Mouse (Mus musculus) kidney, postnatal 0 days (tissue): ENCODE results near the gene Fbxo27. TPM values are rescaled to one million over a fixed set of nuclear protein-coding genes. Genes with fewer than 3 reads are reported as not detected.
"Not testable (repeated sequence)": the region's sequence is repeated elsewhere in the genome, so short reads cannot be mapped to it uniquely, and the experiment has no call there.

ENCODE experiments used
- ATAC-seq: fragments of 200-750 bp; cut with Nextera tagmentation; replicated peaks from 2 replicates; pipeline ENCODE4 v1.8.0; 2017; ENCODE audit warnings: low read depth, moderate number of reproducible peaks, moderate TSS enrichment, moderate library complexity; ENCODE audit not compliant: low FRiP score
- DNase-seq: peaks from one replicate; pipeline ENCODE4 v3.0.0-alpha.2; 2016; ENCODE audit warnings: low spot score
- H3K27ac ChIP-seq: fragments of 300-500 bp; sonication (generic); 2 replicates; pipeline ENCODE4 v1.5.1; 2014; ENCODE audit warnings: mild to moderate bottlenecking
- H3K27me3 ChIP-seq: fragments of 300-500 bp; sonication (generic); 2 replicates; pipeline ENCODE4 v1.6.1; 2014; ENCODE audit warnings: low read length, mixed read lengths; ENCODE audit not compliant: insufficient read depth
- H3K36me3 ChIP-seq: fragments of 300-500 bp; sonication (generic); 2 replicates; pipeline ENCODE4 v1.6.1; 2014; ENCODE audit warnings: low read length, mixed read lengths; ENCODE audit not compliant: insufficient read depth
- H3K4me1 ChIP-seq: fragments of 300-500 bp; sonication (generic); replicated peaks from 2 replicates; pipeline ENCODE4 v1.6.1; 2014; ENCODE audit warnings: antibody characterized with exemption, low read length, mixed read lengths; ENCODE audit not compliant: insufficient read depth
- H3K4me2 ChIP-seq: fragments of 300-500 bp; sonication (generic); 2 replicates; pipeline ENCODE4 v1.6.1; 2014; ENCODE audit warnings: mild to moderate bottlenecking, low read length, moderate library complexity, mixed read lengths
- H3K4me3 ChIP-seq: fragments of 300-500 bp; sonication (generic); replicated peaks from 2 replicates; pipeline ENCODE4 v1.5.1; 2014; ENCODE audit warnings: low read depth, low read length
- H3K9ac ChIP-seq: fragments of 300-500 bp; sonication (generic); 2 replicates; pipeline ENCODE4 v1.6.1; 2014; ENCODE audit warnings: low read depth, low read length
- H3K9me3 ChIP-seq: fragments of 300-500 bp; sonication (generic); replicated peaks from 2 replicates; pipeline ENCODE4 v1.6.1; 2016; ENCODE audit warnings: low read length, inconsistent platforms, mixed read lengths
- CTCF ChIP-seq: IDR thresholded peaks from 2 replicates; pipeline ENCODE4 v1.5.1; 2016; ENCODE audit warnings: antibody characterized with exemption, low read depth, mild to moderate bottlenecking, moderate library complexity
- WGBS: fragments of 180-500 bp; shearing (Covaris S2); extraction: QIAGEN DNeasy Blood & Tissue Kit; methylation state at CpG from one replicate; pipeline ENCODE4 v1.1.7; 2014; 5-methylcytosine and 5-hydroxymethylcytosine counted together
- polyA plus RNA-seq: library from polyadenylated mRNA; unstranded; fragments of >200 nt; fragmentation: Nextera tagmentation; extraction: Ambion mirVana; gene quantifications from 2 replicates; pipeline ENCODE4 v1.2.1, GENCODE M21; 2015

Gene Fbxo27
- polyA plus RNA-seq, 1 experiment from 2014 or later: 3.9 TPM

GRCm38 (mm10) chr7:28697277-28697676 lies 4.6 kb downstream of the Fbxo27 start:
- WGBS: 91% methylated on average over 11 of the region's 11 CpGs
- no peaks in the 10 kb centered on the region for H3K27me3 ChIP-seq
- no peak overlapping the region for H3K4me2 ChIP-seq
- ATAC-seq (no peak), DNase-seq (no peak)
- no peaks in the 10 kb centered on the region for H3K36me3 ChIP-seq
- no peak overlapping the region for H3K9ac ChIP-seq
- no peak overlapping the region for H3K27ac ChIP-seq
- no peaks in the 10 kb centered on the region for H3K9me3 ChIP-seq
- TF ChIP-seq CTCF: no peak
- no peaks in the 10 kb centered on the region for H3K4me1 ChIP-seq
- no peak overlapping the region for H3K4me3 ChIP-seq

DNA sequence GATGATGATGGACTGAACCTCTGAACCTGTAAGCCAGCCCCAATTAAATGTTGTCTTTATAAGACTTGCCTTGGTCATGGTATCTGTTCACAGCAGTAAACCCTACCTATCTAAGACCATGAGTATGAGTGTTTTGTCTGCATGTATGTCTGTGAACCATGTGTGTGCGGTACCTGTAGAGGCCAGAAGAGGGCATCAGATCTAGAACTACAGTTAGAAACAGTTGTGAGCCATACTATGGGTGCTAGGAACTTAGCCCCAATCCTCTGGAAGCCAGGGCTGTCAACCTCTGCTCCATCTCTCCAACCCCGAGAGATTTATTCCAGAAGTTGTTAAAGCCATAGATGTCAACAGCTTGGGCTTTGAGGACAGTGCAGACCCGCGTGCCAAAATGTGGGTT lies 7.6 kb downstream of the Fbxo27 start:
- no peak for TF ChIP-seq CTCF
- Histone ChIP-seq H3K9me3 (no peaks in the 10 kb centered on the region), H3K4me2 (no peak overlapping the region), H3K4me1 (no peaks in the 10 kb centered on the region), H3K4me3 (no peak overlapping the region), H3K9ac (no peak overlapping the region), H3K27me3 (no peaks in the 10 kb centered on the region), H3K27ac (no peak overlapping the region), H3K36me3 (no peaks in the 10 kb centered on the region)
- ATAC-seq (no peak), DNase-seq (no peak)
- 96% methylated on average over 4 of the region's 4 CpGs for WGBS

DNA sequence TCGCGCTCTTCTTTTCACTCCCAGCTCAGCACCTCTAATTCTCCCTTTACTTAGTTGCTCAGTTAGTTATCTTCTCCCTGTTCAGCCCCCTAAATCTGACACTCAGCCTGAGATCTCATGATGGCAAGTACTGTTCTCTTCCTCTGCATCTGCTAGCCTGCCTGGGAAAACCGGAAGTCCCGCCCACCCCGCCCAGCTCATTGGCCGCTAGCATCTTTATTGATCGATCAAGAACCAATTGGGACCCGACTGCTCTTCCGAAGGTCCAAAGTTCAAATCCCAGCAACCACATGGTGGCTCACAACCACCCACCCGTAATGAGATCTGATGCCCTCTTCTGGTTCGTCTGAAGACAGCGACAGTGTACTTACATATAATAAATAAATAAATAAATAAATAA lies 8.7 kb downstream of the Fbxo27 start:
- not testable (repeated sequence) for H3K9me3 ChIP-seq, H3K4me1 ChIP-seq, H3K4me3 ChIP-seq, H3K27ac ChIP-seq, H3K4me2 ChIP-seq, H3K27me3 ChIP-seq, H3K9ac ChIP-seq, ATAC-seq, DNase-seq, H3K36me3 ChIP-seq
- WGBS: 95% methylated on average over 12 of the region's 12 CpGs

DNA sequence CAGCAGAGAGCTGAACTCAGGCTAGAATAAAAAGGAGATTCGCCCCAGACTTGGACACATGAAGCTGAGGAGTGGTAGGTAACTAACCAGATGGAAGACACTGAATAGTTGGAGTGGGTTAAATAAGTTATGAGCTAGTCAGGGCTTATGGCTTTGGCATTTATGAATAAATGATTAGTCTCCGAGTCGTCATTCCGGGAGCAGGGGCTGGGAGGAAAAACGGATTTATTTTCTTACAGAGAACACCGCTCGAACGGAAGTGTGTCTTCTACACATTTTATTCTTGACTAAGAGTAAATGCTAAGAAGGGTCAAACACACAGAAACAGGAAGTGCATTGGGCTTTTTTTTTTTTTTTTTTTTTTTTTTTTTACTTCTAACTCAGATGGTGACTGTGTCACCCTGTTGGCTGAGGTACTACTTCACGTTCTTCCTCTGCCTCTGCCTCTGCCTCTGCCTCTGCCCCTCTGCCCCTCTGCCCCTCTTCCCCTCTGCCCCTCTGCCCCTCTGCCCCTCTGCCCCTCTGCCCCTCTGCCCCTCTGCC lies 10.0 kb downstream of the Fbxo27 start:
- H3K27ac ChIP-seq: no peak overlapping the region
- H3K4me2 ChIP-seq: no peak overlapping the region
- ATAC-seq: no peak
- H3K9ac ChIP-seq: no peak overlapping the region
- no peaks in the 10 kb centered on the region for H3K4me1 ChIP-seq
- no peak overlapping the region for H3K4me3 ChIP-seq
- no peaks in the 10 kb centered on the region for H3K27me3 ChIP-seq
- peak; percentile 8 for DNase-seq
- H3K9me3 ChIP-seq: no peaks in the 10 kb centered on the region; the same call in 1 of the 2 replicates
- 47% methylated on average over 9 of the region's 9 CpGs for WGBS
- TF ChIP-seq CTCF: no peak
- H3K36me3 ChIP-seq: no peaks in the 10 kb centered on the region

- no peaks in the 10 kb centered on the region for H3K27me3 ChIP-seq
- no peaks in the 10 kb centered on the region; the same call in 1 of the 2 replicates for H3K4me1 ChIP-seq
- no peak overlapping the region for H3K4me2 ChIP-seq
- TF ChIP-seq CTCF: no peak
- no peak for DNase-seq
- H3K4me3 ChIP-seq: no peak overlapping the region
- no peak for ATAC-seq
- no peak overlapping the region for H3K9ac ChIP-seq
- H3K36me3 ChIP-seq: no peaks in the 10 kb centered on the region
- no peaks in the 10 kb centered on the region; the same call in 1 of the 2 replicates for H3K9me3 ChIP-seq
- H3K27ac ChIP-seq: no peak overlapping the region
Observed at GRCm38 (mm10) chr7:28709454-28709853, 16.8 kb downstream of the Fbxo27 start.

DNA sequence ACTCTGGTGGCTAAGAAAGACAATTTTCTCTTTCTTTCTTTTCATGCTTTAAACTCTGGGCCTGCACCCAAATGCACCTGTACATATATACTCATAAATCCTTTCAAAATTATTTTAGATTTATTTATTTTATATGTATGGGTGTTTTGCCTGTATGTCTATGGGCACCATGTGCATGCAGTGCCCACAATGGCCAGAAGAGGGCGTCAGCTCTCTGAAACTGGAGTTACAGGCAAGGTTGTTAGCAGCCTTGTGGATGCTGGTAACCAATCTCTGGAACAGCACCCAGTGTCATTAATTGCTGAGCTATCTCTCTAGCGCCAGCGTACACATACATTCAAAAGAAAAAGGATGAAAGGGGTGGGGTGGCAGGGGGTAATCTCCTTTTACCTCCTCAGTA lies 18.3 kb downstream of the Fbxo27 start:
- no peaks in the 10 kb centered on the region; the same call in 1 of the 2 replicates for H3K4me1 ChIP-seq
- TF ChIP-seq CTCF: peak; percentile 43
- no peak overlapping the region for H3K27ac ChIP-seq
- ATAC-seq: no peak
- 70% methylated on average over 3 of the region's 3 CpGs for WGBS
- H3K9me3 ChIP-seq: no peaks in the 10 kb centered on the region; the same call in 1 of the 2 replicates
- no peak for DNase-seq
- H3K27me3 ChIP-seq: no peaks in the 10 kb centered on the region
- no peak overlapping the region for H3K9ac ChIP-seq
- H3K4me3 ChIP-seq: no peak overlapping the region
- no peaks in the 10 kb centered on the region for H3K36me3 ChIP-seq
- H3K4me2 ChIP-seq: no peak overlapping the region

DNA sequence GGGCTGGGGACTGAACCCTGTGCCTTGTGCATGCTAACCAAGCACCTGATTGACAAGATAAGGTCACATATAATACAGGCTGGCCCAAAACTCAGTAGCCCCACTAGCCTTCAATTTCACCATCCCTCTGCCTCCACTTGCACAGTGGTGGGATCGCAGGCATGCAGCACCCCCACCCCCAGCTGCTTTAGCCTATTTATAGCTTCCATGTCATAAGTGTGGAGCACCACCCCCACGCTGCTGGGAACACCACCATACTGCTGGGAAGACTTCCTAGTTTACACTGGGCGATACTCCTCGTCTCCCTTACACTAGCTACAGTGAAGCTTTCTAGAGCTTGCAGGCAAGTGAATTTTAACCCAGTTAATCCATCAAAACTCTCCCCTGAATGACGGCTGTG lies 22.0 kb downstream of the Fbxo27 start:
- no peak for TF ChIP-seq CTCF
- H3K27ac ChIP-seq: no peak overlapping the region
- H3K36me3 ChIP-seq: no peaks in the 10 kb centered on the region
- 75% methylated on average over 5 of the region's 5 CpGs for WGBS
- DNase-seq (no peak), ATAC-seq (no peak)
- H3K4me2 ChIP-seq: no peak overlapping the region
- H3K9me3 ChIP-seq: no peaks in the 10 kb centered on the region
- no peaks in the 10 kb centered on the region for H3K27me3 ChIP-seq
- no peak overlapping the region for H3K9ac ChIP-seq
- peaks cover 5% of the 10 kb centered on the region; the same call in 1 of the 2 replicates for H3K4me1 ChIP-seq
- H3K4me3 ChIP-seq: no peak overlapping the region
